Mouse (Mus musculus): Measurements from ENCODE around the gene Golga3. TPM values are rescaled to one million over a fixed set of nuclear protein-coding genes. Genes with fewer than 3 reads are reported as not detected.
A peak's percentile ranks its signal among the peaks of the same experiment; 100 is the strongest.

Gene Golga3
- polyA plus RNA-seq, 1 experiment from 2014 or later: 26.0 TPM

DNA sequence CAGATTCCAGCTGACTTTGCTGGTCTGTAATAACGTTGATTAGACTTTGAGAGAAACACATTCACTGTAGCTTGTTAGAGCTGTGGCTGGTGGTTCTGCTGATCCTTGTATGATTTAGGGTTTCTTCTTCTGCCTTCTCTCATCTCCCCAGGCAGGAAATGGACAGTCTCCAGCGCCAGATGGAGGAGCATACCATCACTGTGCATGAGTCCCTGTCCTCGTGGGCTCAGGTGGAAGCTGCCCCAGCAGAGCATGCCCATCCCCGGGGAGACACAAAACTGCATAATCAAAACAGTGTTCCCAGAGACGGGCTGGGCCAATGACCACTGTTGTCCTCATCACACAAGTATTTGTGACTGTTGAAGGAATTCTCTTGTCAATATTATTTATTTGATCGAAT is 46.3 kb downstream of the Golga3 start:
- Histone ChIP-seq H3K4me1 (replicated peaks; ENCODE audit: control insufficient read depth, insufficient read depth, low read length) (no peaks in the 10 kb centered on the region), H3K9me3 (ENCODE audit: control insufficient read depth, low read length) (no peaks in the 10 kb centered on the region), H3K4me3 (ENCODE audit: low read depth, low read length) (no peak overlapping the region), H3K27ac (ENCODE audit: low read depth, low read length) (no peak overlapping the region), H3K9ac (ENCODE audit: low read depth, low read length) (no peak overlapping the region), H3K36me3 (ENCODE audit: control insufficient read depth, insufficient read depth, low read length) (no peaks in the 10 kb centered on the region), H3K4me2 (replicated peaks; ENCODE audit: low read depth, low read length) (no peak overlapping the region), H3K27me3 (ENCODE audit: control insufficient read depth, insufficient read depth, low read length) (no peaks in the 10 kb centered on the region)
- DNase-seq (ENCODE audit: low spot score): no peak
- 85% methylated on average over 6 of the region's 6 CpGs for WGBS
- no peak for ATAC-seq (ENCODE audit: low FRiP score)

DNA sequence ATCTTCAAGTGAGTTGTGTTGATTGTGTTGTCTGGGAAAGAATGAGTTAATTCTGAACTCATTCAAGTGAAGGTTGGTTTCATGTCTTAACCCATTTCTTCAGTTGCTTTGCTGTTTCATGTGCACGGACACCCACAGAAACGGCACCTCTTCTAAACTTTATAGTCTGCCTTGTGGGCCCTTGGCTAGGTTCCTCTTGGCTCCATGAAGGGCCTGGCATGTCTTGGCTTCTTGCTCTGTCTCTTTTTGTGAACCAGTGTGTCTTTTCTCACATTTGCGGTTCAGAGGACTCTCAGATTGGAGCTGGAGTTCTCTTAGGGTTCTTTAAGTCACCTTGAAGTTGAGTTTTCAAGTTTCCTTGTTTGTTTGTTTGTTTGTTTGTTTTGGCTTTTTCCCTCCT is 48.6 kb downstream of the Golga3 start:
- H3K9ac ChIP-seq (ENCODE audit: low read depth, low read length): no peak overlapping the region
- H3K27ac ChIP-seq (ENCODE audit: low read depth, low read length): no peak overlapping the region
- WGBS: 88% methylated on average over 3 of the region's 3 CpGs
- DNase-seq (ENCODE audit: low spot score) (no peak), ATAC-seq (ENCODE audit: low FRiP score) (no peak)
- H3K36me3 ChIP-seq (ENCODE audit: control insufficient read depth, insufficient read depth, low read length): no peaks in the 10 kb centered on the region
- no peak overlapping the region for H3K4me2 ChIP-seq (replicated peaks; ENCODE audit: low read depth, low read length)
- no peaks in the 10 kb centered on the region for H3K4me1 ChIP-seq (replicated peaks; ENCODE audit: control insufficient read depth, insufficient read depth, low read length)
- H3K27me3 ChIP-seq (ENCODE audit: control insufficient read depth, insufficient read depth, low read length): no peaks in the 10 kb centered on the region
- H3K9me3 ChIP-seq (ENCODE audit: control insufficient read depth, low read length): no peaks in the 10 kb centered on the region
- H3K4me3 ChIP-seq (ENCODE audit: low read depth, low read length): no peak overlapping the region

DNA sequence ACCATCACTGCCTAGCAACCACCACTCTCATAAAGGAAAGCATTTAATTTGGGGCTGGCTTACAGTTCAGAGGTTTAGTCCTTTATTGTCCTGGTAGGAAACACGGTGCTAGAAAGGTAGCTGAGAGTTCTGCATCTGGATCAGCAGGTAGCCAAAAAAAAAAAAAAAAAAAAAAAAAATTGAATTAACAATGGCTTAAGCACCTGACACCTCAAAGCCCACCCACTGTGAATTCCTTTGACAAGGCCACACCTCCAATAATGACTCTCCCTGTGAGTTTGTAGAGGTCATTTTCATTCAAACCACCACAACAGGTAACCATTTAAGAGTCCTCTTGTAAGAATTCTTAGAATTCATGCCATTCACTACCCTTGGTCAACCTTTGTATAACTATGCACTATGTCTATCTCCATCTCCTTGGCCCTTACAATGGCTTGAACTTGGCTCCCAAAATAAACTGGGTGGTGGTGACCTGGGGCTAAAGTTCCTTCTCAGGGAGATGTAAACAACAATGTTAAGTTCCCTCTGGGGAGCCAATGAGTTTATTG is 50.9 kb downstream of the Golga3 start:
- Histone ChIP-seq H3K9me3 (ENCODE audit: control insufficient read depth, low read length) (no peaks in the 10 kb centered on the region), H3K27me3 (ENCODE audit: control insufficient read depth, insufficient read depth, low read length) (no peaks in the 10 kb centered on the region), H3K4me2 (replicated peaks; ENCODE audit: low read depth, low read length) (no peak overlapping the region), H3K27ac (ENCODE audit: low read depth, low read length) (no peak overlapping the region), H3K9ac (ENCODE audit: low read depth, low read length) (no peak overlapping the region), H3K4me1 (replicated peaks; ENCODE audit: control insufficient read depth, insufficient read depth, low read length) (no peaks in the 10 kb centered on the region), H3K36me3 (ENCODE audit: control insufficient read depth, insufficient read depth, low read length) (no peaks in the 10 kb centered on the region), H3K4me3 (ENCODE audit: low read depth, low read length) (no peak overlapping the region)
- DNase-seq (ENCODE audit: low spot score): no peak
- whole genome bisulfite sequencing: 26% methylated on average over 1 of the region's 1 CpGs
- no peak for ATAC-seq (ENCODE audit: low FRiP score)

DNA sequence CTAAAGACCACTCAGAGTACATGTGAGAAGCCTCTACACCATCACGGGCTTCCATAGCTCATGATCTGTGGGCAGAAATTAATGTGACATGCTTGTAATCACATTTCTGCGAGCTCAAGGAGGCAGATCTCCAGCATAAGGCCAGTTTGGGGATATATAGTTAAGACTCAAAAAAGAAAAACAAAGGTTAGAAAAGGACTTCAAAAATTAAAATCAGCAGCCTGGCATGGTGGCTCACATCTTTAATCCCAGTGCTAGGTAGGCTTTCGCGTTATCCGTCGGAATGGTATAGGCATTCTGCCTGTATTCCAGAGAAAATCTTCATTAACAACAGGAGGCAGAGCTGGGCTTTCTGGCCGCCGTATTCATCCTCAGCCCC is 53.9 kb downstream of the Golga3 start:
- Histone ChIP-seq H3K27me3 (ENCODE audit: control insufficient read depth, insufficient read depth, low read length) (no peaks in the 10 kb centered on the region), H3K36me3 (ENCODE audit: control insufficient read depth, insufficient read depth, low read length) (0 out of 2 replicates have a peak, but pooled peaks cover 3% of the 10 kb centered on the region), H3K9me3 (ENCODE audit: control insufficient read depth, low read length) (no peaks in the 10 kb centered on the region), H3K4me3 (ENCODE audit: low read depth, low read length) (peak overlapping the region; percentile 95), H3K4me1 (replicated peaks; ENCODE audit: control insufficient read depth, insufficient read depth, low read length) (no peaks in the 10 kb centered on the region), H3K9ac (ENCODE audit: low read depth, low read length) (peak overlapping the region; percentile 98), H3K4me2 (replicated peaks; ENCODE audit: low read depth, low read length) (peak overlapping the region; percentile 61), H3K27ac (ENCODE audit: low read depth, low read length) (0 out of 2 replicates have a peak overlapping the region, but pooled peaks have one; percentile 60)
- 12% methylated on average over 8 of the region's 8 CpGs for WGBS
- ATAC-seq (ENCODE audit: low FRiP score): 0 out of 2 replicates have a peak, but pooled peaks have one; percentile 3
- no peak for DNase-seq (ENCODE audit: low spot score)

DNA sequence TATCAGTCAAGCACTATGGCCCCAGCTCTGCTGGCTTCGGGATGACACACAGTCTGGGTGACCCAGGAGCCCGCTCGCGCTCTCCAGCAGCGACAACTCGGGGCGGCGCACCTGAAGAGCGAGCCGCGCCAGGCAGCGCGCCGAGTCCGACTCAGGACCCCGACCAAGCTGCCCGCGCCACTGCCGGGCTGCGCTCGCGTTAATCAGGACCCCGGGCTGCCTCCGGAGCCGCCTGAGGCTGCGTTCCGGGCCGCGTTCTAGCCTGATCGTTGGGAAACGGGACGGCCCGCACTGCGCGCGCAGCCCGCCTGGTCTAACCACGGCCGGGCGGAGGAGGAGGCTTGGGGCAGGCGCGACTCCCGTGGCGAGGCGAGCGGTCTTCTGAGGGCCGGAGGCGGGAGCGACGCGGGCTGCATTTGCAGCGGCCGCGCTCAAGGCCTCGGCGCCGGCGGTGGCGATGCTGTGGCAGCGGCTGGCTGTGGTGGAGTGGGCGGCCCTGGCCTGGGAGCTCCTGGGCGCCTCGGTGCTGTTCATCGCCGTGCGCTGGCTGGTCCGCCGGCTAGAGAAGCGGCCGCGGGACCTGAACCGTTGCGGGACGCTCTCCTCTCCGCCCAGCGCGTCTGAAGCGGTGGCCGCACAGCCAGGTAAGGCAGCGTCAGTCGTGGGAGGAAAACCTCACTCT is 54.4 kb downstream of the Golga3 start, which contains the start of gene Ankle2:
TSS of gene Ankle2 (plus strand) at position 225 of the 682 bp plus-strand sequence.
- H3K36me3 ChIP-seq (ENCODE audit: control insufficient read depth, insufficient read depth, low read length): 0 out of 2 replicates have a peak, but pooled peaks cover 3% of the 10 kb centered on the region
- peak within 1 kb of the TSS; percentile 95 for H3K4me3 ChIP-seq (ENCODE audit: low read depth, low read length)
- peak within 1 kb of the TSS; percentile 93 for H3K27ac ChIP-seq (ENCODE audit: low read depth, low read length)
- H3K4me2 ChIP-seq (replicated peaks; ENCODE audit: low read depth, low read length): peak within 1 kb of the TSS; percentile 61
- ATAC-seq (ENCODE audit: low FRiP score) (peak; percentile 97), DNase-seq (ENCODE audit: low spot score) (peak; percentile 96)
- no peaks in the 10 kb centered on the region for H3K9me3 ChIP-seq (ENCODE audit: control insufficient read depth, low read length)
- WGBS: under 1% methylated on average over 79 of the region's 81 CpGs
- H3K27me3 ChIP-seq (ENCODE audit: control insufficient read depth, insufficient read depth, low read length): no peaks in the 10 kb centered on the region
- peak within 1 kb of the TSS; percentile 98 for H3K9ac ChIP-seq (ENCODE audit: low read depth, low read length)
- no peaks in the 10 kb centered on the region for H3K4me1 ChIP-seq (replicated peaks; ENCODE audit: control insufficient read depth, insufficient read depth, low read length)

DNA sequence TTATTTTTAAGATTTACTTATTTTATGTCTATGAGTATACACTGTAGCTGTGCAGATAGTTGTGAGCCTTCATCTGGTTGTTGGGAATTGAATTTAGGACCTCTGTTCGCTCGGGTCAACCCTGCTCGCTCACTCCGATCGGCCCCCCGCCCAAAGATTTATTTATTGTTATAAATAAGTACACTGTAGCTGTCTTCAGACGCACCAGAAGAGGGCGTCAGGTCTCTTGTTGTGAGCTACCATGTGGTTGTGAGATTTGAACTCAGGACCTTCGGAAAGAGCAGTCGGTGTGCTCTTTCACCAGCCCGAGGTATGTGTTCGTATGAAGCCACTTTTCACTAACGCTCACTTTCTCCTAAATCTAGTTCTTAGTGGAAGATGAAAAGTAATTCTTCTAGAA is 55.1 kb downstream of the Golga3 start:
- WGBS: 49% methylated on average over 13 of the region's 13 CpGs
- H3K4me2 ChIP-seq (replicated peaks; ENCODE audit: low read depth, low read length): peak overlapping the region; percentile 61
- H3K27me3 ChIP-seq (ENCODE audit: control insufficient read depth, insufficient read depth, low read length): no peaks in the 10 kb centered on the region
- ATAC-seq (ENCODE audit: low FRiP score): no peak
- no peak overlapping the region for H3K27ac ChIP-seq (ENCODE audit: low read depth, low read length)
- no peaks in the 10 kb centered on the region for H3K4me1 ChIP-seq (replicated peaks; ENCODE audit: control insufficient read depth, insufficient read depth, low read length)
- no peaks in the 10 kb centered on the region for H3K9me3 ChIP-seq (ENCODE audit: control insufficient read depth, low read length)
- 0 out of 2 replicates have a peak, but pooled peaks cover 7% of the 10 kb centered on the region for H3K36me3 ChIP-seq (ENCODE audit: control insufficient read depth, insufficient read depth, low read length)
- peak; percentile 25 for DNase-seq (ENCODE audit: low spot score)
- peak overlapping the region; percentile 98 for H3K9ac ChIP-seq (ENCODE audit: low read depth, low read length)
- peak overlapping the region; percentile 95 for H3K4me3 ChIP-seq (ENCODE audit: low read depth, low read length)

DNA sequence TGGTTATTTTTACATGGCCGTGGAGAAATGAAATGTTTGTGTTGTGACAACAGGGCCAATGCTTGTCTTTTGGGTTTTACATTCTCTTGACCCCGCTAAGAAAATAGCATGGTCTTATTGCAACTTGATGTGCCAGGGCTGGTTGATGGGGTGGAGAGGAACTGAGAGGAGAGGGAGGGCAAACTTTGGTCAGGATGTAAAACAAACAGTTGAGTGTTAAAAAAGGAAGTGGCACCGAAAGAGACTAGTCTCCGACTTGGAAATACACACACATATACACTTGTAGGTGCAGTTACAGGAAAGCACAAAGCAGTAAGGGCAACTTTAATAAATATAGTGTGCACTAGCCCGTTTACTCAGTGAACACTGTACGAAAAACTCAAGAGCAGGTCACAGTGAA is 55.8 kb downstream of the Golga3 start:
- Histone ChIP-seq H3K4me2 (replicated peaks; ENCODE audit: low read depth, low read length) (no peak overlapping the region; the same call in 1 of the 2 replicates), H3K4me3 (ENCODE audit: low read depth, low read length) (no peak overlapping the region), H3K9ac (ENCODE audit: low read depth, low read length) (no peak overlapping the region), H3K27ac (ENCODE audit: low read depth, low read length) (no peak overlapping the region), H3K4me1 (replicated peaks; ENCODE audit: control insufficient read depth, insufficient read depth, low read length) (no peaks in the 10 kb centered on the region), H3K27me3 (ENCODE audit: control insufficient read depth, insufficient read depth, low read length) (no peaks in the 10 kb centered on the region), H3K36me3 (ENCODE audit: control insufficient read depth, insufficient read depth, low read length) (peaks cover 7% of the 10 kb centered on the region; the same call in 1 of the 2 replicates), H3K9me3 (ENCODE audit: control insufficient read depth, low read length) (no peaks in the 10 kb centered on the region)
- 88% methylated on average over 6 of the region's 6 CpGs for WGBS
- ATAC-seq (ENCODE audit: low FRiP score): no peak
- DNase-seq (ENCODE audit: low spot score): no peak

DNA sequence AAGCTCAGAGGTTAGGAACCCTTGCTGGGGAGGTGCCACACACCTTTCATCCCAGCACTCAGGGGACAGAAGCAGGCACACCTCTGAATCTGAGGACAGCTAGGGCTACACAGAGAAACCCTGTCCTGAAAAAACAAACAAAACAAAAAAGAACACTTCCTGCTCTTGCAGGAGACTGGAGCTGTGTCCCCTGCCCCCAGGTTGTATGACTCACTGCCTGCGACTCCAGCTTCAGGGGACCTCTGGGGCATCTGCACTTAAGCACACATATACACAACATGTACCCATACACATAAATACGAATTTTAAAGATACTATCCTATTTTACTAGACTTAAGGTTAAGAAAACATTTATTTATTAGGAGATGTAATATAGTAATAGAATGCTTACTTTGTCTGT is 67.6 kb downstream of the Golga3 start:
- Histone ChIP-seq H3K4me2 (replicated peaks; ENCODE audit: low read depth, low read length) (no peak overlapping the region), H3K27me3 (ENCODE audit: control insufficient read depth, insufficient read depth, low read length) (no peaks in the 10 kb centered on the region), H3K36me3 (ENCODE audit: control insufficient read depth, insufficient read depth, low read length) (peaks cover 11% of the 10 kb centered on the region), H3K27ac (ENCODE audit: low read depth, low read length) (no peak overlapping the region), H3K4me1 (replicated peaks; ENCODE audit: control insufficient read depth, insufficient read depth, low read length) (no peaks in the 10 kb centered on the region), H3K9ac (ENCODE audit: low read depth, low read length) (no peak overlapping the region), H3K9me3 (ENCODE audit: control insufficient read depth, low read length) (no peaks in the 10 kb centered on the region), H3K4me3 (ENCODE audit: low read depth, low read length) (no peak overlapping the region)
- no peak for DNase-seq (ENCODE audit: low spot score)
- ATAC-seq (ENCODE audit: low FRiP score): no peak
- 84% methylated on average over 2 of the region's 2 CpGs for WGBS

DNA sequence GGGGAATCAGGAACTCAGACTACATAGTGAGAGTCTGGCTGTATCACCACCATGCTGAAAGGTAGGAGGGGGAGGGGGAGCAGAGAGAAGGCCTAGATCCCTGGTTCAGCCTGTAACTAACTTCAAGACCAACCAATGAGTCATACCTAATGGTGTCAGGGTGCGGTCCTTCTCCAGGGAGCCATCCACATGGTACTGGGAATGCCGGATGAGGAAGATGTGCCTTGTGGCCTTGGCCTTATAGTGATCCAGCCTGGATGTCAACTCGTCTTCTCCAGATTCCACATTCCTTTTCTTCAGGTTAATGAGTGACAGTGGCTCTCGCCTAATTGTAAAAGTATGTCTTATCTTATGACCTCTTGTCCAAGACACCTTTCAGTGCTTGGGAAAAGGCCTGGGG is 90.4 kb downstream of the Golga3 start:
- DNase-seq (ENCODE audit: low spot score) (no peak), ATAC-seq (ENCODE audit: low FRiP score) (no peak)
- no peaks in the 10 kb centered on the region for H3K4me1 ChIP-seq (replicated peaks; ENCODE audit: control insufficient read depth, insufficient read depth, low read length)
- no peak overlapping the region for H3K4me3 ChIP-seq (ENCODE audit: low read depth, low read length)
- no peak overlapping the region for H3K4me2 ChIP-seq (replicated peaks; ENCODE audit: low read depth, low read length)
- no peaks in the 10 kb centered on the region for H3K27me3 ChIP-seq (ENCODE audit: control insufficient read depth, insufficient read depth, low read length)
- no peaks in the 10 kb centered on the region for H3K9me3 ChIP-seq (ENCODE audit: control insufficient read depth, low read length)
- H3K9ac ChIP-seq (ENCODE audit: low read depth, low read length): no peak overlapping the region
- WGBS: 92% methylated on average over 4 of the region's 4 CpGs
- no peak overlapping the region for H3K27ac ChIP-seq (ENCODE audit: low read depth, low read length)
- H3K36me3 ChIP-seq (ENCODE audit: control insufficient read depth, insufficient read depth, low read length): peaks cover 12% of the 10 kb centered on the region; the same call in 1 of the 2 replicates

Measured in hindbrain, embryonic 11.5 days (tissue).